Mouse (Mus musculus): ENCODE results near the gene Fgd6. TPM values are rescaled to one million over a fixed set of nuclear protein-coding genes. Genes with fewer than 3 reads are reported as not detected.

Gene Fgd6
- polyA plus RNA-seq, 1 experiment from 2014 or later, result 3.1 TPM

DNA sequence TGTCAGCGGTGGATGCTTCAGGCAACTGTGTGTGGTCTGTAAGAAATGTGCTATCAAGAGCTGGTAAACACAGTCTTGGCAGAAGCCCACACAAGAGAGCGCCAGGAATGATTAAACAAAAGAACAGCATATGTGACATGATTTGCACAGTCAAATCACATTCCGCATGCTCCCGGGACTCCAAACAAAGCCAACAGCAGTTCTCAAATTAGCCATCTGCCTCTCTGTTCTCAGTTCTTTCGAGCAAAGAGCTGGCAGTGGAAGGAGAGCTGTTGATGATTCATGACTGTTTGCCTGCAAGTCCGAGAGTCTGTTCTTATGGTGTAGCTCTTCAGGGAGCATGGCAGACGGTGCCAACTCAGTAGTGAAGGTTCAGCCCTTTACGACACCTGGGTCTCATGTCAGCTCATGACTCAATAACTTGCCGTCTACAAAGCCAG, 93.9 kb downstream of the Fgd6 start:
- Histone ChIP-seq H3K4me1 (ENCODE audit: control insufficient read depth, insufficient read depth, low read length) (peaks cover 3% of the 10 kb centered on the region; the same call in 1 of the 2 replicates), H3K9me3 (ENCODE audit: control insufficient read depth, low read length) (no peaks in the 10 kb centered on the region), H3K27me3 (ENCODE audit: control insufficient read depth, insufficient read depth, low read length) (no peaks in the 10 kb centered on the region), H3K9ac (replicated peaks; ENCODE audit: low read length) (no peak overlapping the region), H3K27ac (replicated peaks; ENCODE audit: low read depth, low read length) (peak overlapping the region; percentile 33; the same call in 1 of the 2 replicates), H3K36me3 (ENCODE audit: control insufficient read depth, insufficient read depth, low read length) (no peaks in the 10 kb centered on the region), H3K4me2 (ENCODE audit: low read length) (no peak overlapping the region), H3K4me3 (replicated peaks; ENCODE audit: low read depth, low read length) (no peak overlapping the region)
- ATAC-seq (ENCODE audit: low FRiP score, low TSS enrichment) (peak; percentile 66; the same call in 1 of the 2 replicates), DNase-seq (peak; percentile 76)
- 34% methylated on average over 9 of the region's 9 CpGs for WGBS

DNA sequence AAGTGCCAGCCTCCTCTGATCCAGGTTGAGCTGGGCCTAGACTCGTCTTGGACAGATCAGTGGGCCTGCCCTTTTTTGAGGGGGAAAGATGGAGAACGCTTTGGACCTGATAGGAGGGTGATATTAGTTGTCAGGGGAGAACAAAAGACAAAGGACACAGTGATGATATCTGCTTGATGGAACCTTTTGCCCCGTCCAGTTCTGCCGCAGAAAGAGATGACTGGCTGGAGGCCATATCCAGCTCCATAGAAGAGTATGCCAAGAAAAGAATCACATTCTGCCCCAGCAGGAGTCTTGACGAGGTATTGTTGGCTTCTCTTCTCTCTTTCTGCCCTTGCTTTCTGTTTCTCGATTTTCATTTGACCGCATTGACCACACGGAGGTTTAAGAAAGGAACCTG, 97.3 kb downstream of the Fgd6 start:
- 81% methylated on average over 8 of the region's 8 CpGs for WGBS
- Histone ChIP-seq H3K4me2 (ENCODE audit: low read length) (no peak overlapping the region), H3K27ac (replicated peaks; ENCODE audit: low read depth, low read length) (no peak overlapping the region), H3K9ac (replicated peaks; ENCODE audit: low read length) (no peak overlapping the region), H3K4me1 (ENCODE audit: control insufficient read depth, insufficient read depth, low read length) (peaks cover 3% of the 10 kb centered on the region; the same call in 1 of the 2 replicates), H3K36me3 (ENCODE audit: control insufficient read depth, insufficient read depth, low read length) (no peaks in the 10 kb centered on the region), H3K9me3 (ENCODE audit: control insufficient read depth, low read length) (no peaks in the 10 kb centered on the region), H3K27me3 (ENCODE audit: control insufficient read depth, insufficient read depth, low read length) (no peaks in the 10 kb centered on the region), H3K4me3 (replicated peaks; ENCODE audit: low read depth, low read length) (no peak overlapping the region)
- ATAC-seq (ENCODE audit: low FRiP score, low TSS enrichment), result no peak
- DNase-seq, result no peak

DNA sequence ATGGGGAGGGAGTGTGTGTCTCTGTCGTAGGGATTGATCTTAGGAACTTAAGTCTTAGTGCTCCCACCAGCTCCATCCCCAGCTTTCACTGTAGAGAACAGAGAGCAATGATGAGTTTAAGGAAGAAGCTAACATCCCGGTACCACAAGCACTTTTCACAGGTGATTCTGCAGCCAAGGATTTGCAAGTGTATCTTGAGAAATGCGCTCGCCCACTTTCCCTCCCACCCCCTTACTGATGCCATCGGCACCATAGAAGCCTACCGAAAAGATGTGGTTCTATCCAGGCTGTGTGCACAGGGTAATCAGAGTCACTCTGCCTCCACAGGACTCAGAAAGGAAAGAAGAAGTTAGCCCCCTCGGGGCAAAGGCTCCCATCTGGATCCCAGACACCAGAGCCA, 97.9 kb downstream of the Fgd6 start:
- Histone ChIP-seq H3K27me3 (ENCODE audit: control insufficient read depth, insufficient read depth, low read length) (no peaks in the 10 kb centered on the region), H3K27ac (replicated peaks; ENCODE audit: low read depth, low read length) (no peak overlapping the region), H3K36me3 (ENCODE audit: control insufficient read depth, insufficient read depth, low read length) (no peaks in the 10 kb centered on the region), H3K4me3 (replicated peaks; ENCODE audit: low read depth, low read length) (no peak overlapping the region), H3K9me3 (ENCODE audit: control insufficient read depth, low read length) (no peaks in the 10 kb centered on the region), H3K4me1 (ENCODE audit: control insufficient read depth, insufficient read depth, low read length) (peaks cover 3% of the 10 kb centered on the region; the same call in 1 of the 2 replicates), H3K9ac (replicated peaks; ENCODE audit: low read length) (no peak overlapping the region), H3K4me2 (ENCODE audit: low read length) (no peak overlapping the region)
- DNase-seq (no peak), ATAC-seq (ENCODE audit: low FRiP score, low TSS enrichment) (no peak)
- WGBS, result 93% methylated on average over 7 of the region's 7 CpGs

DNA sequence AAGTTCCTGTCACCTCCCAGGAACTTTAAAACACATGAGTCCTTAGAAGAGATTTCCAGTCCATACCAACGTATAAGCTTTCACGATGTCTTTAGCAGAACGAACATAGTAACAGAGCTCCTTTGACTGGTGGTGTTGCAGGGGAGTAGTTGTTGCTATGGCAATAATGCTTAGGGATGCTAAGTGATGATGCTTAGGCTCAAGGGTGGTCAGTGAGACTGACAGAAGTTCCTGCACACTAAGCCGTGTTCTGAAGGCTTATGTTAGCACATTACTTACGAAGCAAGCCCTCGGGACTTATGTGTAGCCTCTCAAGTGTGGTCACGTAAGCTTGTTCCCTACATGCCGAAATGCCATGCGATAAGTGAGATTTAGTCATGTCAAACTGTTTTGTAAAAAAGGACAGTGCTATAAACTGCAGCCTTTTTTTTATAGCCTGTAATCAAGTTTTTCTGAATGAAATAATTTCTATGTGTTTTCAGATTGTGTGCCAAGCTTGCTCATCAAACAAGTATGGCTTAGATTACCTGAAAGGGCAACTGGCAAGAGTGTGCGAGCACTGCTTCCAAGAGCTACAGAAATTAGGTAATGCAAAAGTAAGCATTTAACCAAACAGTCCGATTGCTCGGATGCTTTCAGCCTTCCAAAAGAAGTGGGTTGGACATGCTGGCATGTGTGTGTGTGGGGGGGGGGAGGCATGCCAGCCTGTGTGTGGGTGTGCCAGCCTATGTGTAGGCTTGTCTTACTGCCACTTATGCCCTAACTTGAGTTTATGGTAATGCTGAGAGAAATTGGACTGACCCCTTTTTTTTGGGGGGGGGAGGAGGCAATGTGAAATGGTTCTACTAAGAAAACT, 99.0 kb downstream of the Fgd6 start:
- no peak for DNase-seq
- Histone ChIP-seq H3K4me3 (replicated peaks; ENCODE audit: low read depth, low read length) (no peak overlapping the region), H3K4me1 (ENCODE audit: control insufficient read depth, insufficient read depth, low read length) (peaks cover 3% of the 10 kb centered on the region; the same call in 1 of the 2 replicates), H3K27me3 (ENCODE audit: control insufficient read depth, insufficient read depth, low read length) (no peaks in the 10 kb centered on the region), H3K4me2 (ENCODE audit: low read length) (no peak overlapping the region), H3K27ac (replicated peaks; ENCODE audit: low read depth, low read length) (no peak overlapping the region), H3K9me3 (ENCODE audit: control insufficient read depth, low read length) (no peaks in the 10 kb centered on the region), H3K36me3 (ENCODE audit: control insufficient read depth, insufficient read depth, low read length) (no peaks in the 10 kb centered on the region), H3K9ac (replicated peaks; ENCODE audit: low read length) (no peak overlapping the region)
- 85% methylated on average over 12 of the region's 12 CpGs for WGBS
- ATAC-seq (ENCODE audit: low FRiP score, low TSS enrichment), result no peak

DNA sequence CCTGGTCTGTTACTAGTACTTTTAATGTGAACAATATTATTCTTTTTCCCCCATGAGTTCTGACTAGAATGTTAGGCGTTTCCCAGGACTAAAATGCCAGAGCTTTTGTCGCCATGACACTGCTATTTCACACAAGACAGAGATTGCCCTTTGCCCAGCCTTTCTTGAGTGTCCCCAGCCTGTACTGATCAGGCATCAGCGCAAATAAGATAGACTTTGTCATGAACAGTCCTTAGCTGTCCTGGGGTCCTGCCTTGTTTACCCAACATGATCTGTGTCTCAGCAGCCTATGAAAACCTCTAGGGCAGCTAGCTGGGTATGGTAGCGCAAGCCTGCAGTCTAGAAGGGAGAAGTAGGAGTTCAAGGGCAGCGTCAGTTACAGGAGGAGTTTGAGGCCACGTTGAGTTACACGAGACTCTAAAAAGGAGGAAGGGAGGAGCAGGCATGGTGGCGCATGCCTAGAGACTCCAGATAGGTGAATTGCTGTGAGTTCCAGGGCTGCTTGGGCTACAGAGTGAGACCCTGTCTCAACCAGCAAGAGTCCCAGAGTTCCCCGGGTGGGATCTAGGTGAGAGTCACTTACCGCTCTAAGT, 103.2 kb downstream of the Fgd6 start:
- DNase-seq (no peak), ATAC-seq (ENCODE audit: low FRiP score, low TSS enrichment) (no peak)
- Histone ChIP-seq H3K27me3 (ENCODE audit: control insufficient read depth, insufficient read depth, low read length) (no peaks in the 10 kb centered on the region), H3K9ac (replicated peaks; ENCODE audit: low read length) (no peak overlapping the region), H3K27ac (replicated peaks; ENCODE audit: low read depth, low read length) (no peak overlapping the region), H3K4me2 (ENCODE audit: low read length) (no peak overlapping the region), H3K4me1 (ENCODE audit: control insufficient read depth, insufficient read depth, low read length) (no peaks in the 10 kb centered on the region), H3K36me3 (ENCODE audit: control insufficient read depth, insufficient read depth, low read length) (peaks cover 6% of the 10 kb centered on the region; the same call in 1 of the 2 replicates), H3K9me3 (ENCODE audit: control insufficient read depth, low read length) (no peaks in the 10 kb centered on the region), H3K4me3 (replicated peaks; ENCODE audit: low read depth, low read length) (no peak overlapping the region)
- 92% methylated on average over 10 of the region's 10 CpGs for WGBS

DNA sequence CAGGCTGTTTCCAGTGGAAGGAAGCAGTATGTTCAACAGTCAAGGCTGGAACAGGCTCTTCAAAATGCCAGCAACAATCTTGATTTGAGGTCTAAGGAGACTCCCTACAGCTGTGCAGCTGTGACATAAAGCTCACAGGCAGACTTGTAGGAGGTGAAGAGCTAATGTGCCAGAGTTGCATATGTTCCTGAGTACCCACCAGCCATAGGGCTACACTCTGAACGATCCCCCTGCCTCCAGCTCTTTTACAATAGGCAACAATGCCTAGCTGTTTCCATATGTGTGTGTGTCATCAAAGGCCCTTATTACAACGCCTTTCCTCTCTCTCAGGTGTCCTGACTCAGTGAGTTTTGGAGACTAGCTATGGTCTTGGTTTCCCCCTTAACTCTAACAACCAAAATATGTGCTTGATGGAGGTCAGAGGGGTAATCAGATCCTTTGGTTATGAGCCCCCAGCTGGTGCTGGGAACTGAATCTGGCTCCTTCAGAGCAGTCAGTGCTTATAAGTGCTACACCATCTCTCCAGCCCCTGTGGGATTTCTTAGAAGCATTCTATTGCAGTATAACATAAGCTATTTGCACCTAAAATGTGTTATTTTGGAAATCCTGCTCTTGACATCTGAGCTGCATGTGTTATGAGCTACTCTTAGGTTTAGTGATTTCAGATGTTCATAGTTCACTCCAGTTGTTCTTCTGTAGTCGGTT, 104.6 kb downstream of the Fgd6 start:
- Histone ChIP-seq H3K27ac (replicated peaks; ENCODE audit: low read depth, low read length) (no peak overlapping the region), H3K36me3 (ENCODE audit: control insufficient read depth, insufficient read depth, low read length) (peaks cover 6% of the 10 kb centered on the region; the same call in 1 of the 2 replicates), H3K9me3 (ENCODE audit: control insufficient read depth, low read length) (no peaks in the 10 kb centered on the region), H3K9ac (replicated peaks; ENCODE audit: low read length) (no peak overlapping the region), H3K4me1 (ENCODE audit: control insufficient read depth, insufficient read depth, low read length) (no peaks in the 10 kb centered on the region), H3K4me2 (ENCODE audit: low read length) (no peak overlapping the region), H3K27me3 (ENCODE audit: control insufficient read depth, insufficient read depth, low read length) (no peaks in the 10 kb centered on the region), H3K4me3 (replicated peaks; ENCODE audit: low read depth, low read length) (no peak overlapping the region)
- ATAC-seq (ENCODE audit: low FRiP score, low TSS enrichment) (no peak), DNase-seq (no peak)
- WGBS, result 91% methylated on average over 3 of the region's 3 CpGs

DNA sequence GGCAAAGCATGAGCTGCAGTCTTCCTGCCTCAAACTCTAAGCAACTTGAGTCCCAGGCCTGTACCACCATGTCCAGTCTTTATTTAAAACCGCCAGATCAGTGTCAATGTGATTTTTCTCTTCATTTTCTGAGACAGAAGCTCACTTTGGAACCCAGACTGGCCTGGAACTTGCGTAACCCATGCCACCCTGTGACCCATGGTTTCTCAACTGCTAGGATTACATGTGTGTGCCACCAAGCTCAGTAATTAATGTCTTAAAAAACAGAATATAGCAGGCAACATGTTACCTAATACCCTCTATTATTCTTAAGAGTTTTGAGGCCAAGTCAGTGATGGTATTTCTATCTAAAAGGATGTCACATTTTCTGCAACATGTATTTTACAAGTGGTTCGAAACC, 106.6 kb downstream of the Fgd6 start:
- Histone ChIP-seq H3K4me1 (ENCODE audit: control insufficient read depth, insufficient read depth, low read length) (no peaks in the 10 kb centered on the region), H3K27ac (replicated peaks; ENCODE audit: low read depth, low read length) (no peak overlapping the region), H3K27me3 (ENCODE audit: control insufficient read depth, insufficient read depth, low read length) (no peaks in the 10 kb centered on the region), H3K4me3 (replicated peaks; ENCODE audit: low read depth, low read length) (no peak overlapping the region), H3K9ac (replicated peaks; ENCODE audit: low read length) (no peak overlapping the region), H3K4me2 (ENCODE audit: low read length) (no peak overlapping the region), H3K9me3 (ENCODE audit: control insufficient read depth, low read length) (no peaks in the 10 kb centered on the region), H3K36me3 (ENCODE audit: control insufficient read depth, insufficient read depth, low read length) (peaks cover 6% of the 10 kb centered on the region; the same call in 1 of the 2 replicates)
- no peak for ATAC-seq (ENCODE audit: low FRiP score, low TSS enrichment)
- DNase-seq, result no peak
- 89% methylated on average over 3 of the region's 3 CpGs for WGBS

DNA sequence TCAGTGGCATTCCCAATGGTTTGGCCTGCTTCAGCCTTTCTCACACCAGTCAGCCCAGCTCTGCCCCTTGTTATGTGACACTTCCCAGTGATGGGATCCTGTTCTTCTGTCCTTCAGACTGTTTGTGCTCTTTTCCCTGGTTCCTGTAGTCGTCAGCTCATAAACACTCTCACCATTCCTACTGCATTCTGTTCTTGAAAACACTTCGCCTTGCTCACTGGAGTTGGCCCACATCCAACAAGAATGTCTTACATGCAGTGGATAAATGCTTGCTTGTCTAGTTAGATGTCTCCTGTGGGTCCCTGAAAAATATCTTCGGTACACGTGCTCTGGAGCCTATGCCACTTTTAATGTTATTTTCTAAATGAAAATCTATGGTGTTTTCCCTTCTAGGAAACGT, 108.8 kb downstream of the Fgd6 start:
- no peaks in the 10 kb centered on the region for H3K27me3 ChIP-seq (ENCODE audit: control insufficient read depth, insufficient read depth, low read length)
- H3K4me2 ChIP-seq (ENCODE audit: low read length), result no peak overlapping the region
- no peak overlapping the region for H3K9ac ChIP-seq (replicated peaks; ENCODE audit: low read length)
- no peak overlapping the region for H3K4me3 ChIP-seq (replicated peaks; ENCODE audit: low read depth, low read length)
- peaks cover 6% of the 10 kb centered on the region; the same call in 1 of the 2 replicates for H3K36me3 ChIP-seq (ENCODE audit: control insufficient read depth, insufficient read depth, low read length)
- no peaks in the 10 kb centered on the region for H3K9me3 ChIP-seq (ENCODE audit: control insufficient read depth, low read length)
- 82% methylated on average over 5 of the region's 5 CpGs for WGBS
- no peak overlapping the region for H3K27ac ChIP-seq (replicated peaks; ENCODE audit: low read depth, low read length)
- H3K4me1 ChIP-seq (ENCODE audit: control insufficient read depth, insufficient read depth, low read length), result peaks cover 9% of the 10 kb centered on the region
- DNase-seq, result peak; percentile 17
- ATAC-seq (ENCODE audit: low FRiP score, low TSS enrichment), result no peak
